Mouse (Mus musculus): ENCODE data around the gene Ipcef1.

GRCm38 (mm10) chr10:7070924-7071323 lies 18.6 kb upstream of the Ipcef1 start:
- TF ChIP-seq POLR2A (IDR thresholded peaks at IDR 0.05; ENCODE audit: low read depth, low read length), result no peak
- no peak for TF ChIP-seq CTCF (conservative IDR thresholded peaks at IDR 0.05; ENCODE audit: insufficient read depth, insufficient read length, low read depth, low read length)
